Mouse (Mus musculus) cerebellum, adult 8-10 months (tissue): Measurements from ENCODE around the gene Gm13088.
"Not testable (repeated sequence)": the region's sequence is repeated elsewhere in the genome, so short reads cannot be mapped to it uniquely, and the experiment has no call there.

Experiments
- DNase-seq: peaks from one replicate; pipeline ENCODE4 v3.0.0; 2022

Gm13088 gene

GRCm38 (mm10) chr4:143657146-143657545 is at the start of gene Gm13088:
TSS of gene Gm13088 (minus strand) at chr4:143657246.
- not testable (repeated sequence) for DNase-seq

GRCm38 (mm10) chr4:143702611-143703010 is 45.6 kb upstream of the Gm13088 start, which contains the start of gene Gm13089:
TSS of gene Gm13089 (minus strand) at chr4:143702711.
- no peak for DNase-seq

- DNase-seq, result not testable (repeated sequence)
These were observed 38.9 kb downstream of the Gm13088 start for GRCm38 (mm10) chr4:143618101-143618500.

- not testable (repeated sequence) for DNase-seq
These were observed 42.3 kb downstream of the Gm13088 start, which contains the start of gene Gm13083 for GRCm38 (mm10) chr4:143614703-143615102. TSS of gene Gm13083 (plus strand) at chr4:143615003.

- DNase-seq, result not testable (repeated sequence)
These were observed 45.1 kb downstream of the Gm13088 start for GRCm38 (mm10) chr4:143611927-143612326.
